Mouse (Mus musculus): ENCODE measurements around the gene Ctsj.
"Not testable (repeated sequence)": the region's sequence is repeated elsewhere in the genome, so short reads cannot be mapped to it uniquely, and the experiment has no call there.

The Ctsj gene

DNA sequence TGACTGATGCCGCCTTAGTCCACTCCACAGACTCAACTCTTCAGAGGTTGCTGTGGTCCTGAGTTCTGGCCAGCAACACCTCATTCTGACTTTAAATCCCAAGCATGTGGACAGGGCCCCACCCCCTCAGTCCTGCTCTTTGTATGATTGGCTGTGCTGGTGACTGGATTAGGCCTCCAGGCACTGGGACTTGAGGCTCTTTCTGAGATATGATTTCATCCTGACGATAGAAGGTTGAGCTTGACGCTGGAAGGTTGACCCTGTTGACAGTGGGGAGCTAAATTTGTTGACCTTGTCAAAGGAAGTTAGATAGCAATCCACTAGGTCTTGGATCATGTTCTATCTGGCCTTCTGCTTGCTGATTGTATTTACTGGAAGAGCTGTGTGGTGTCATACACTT is at the start of gene Ctsj:
Gene Ctsj (minus strand): TSS at position 101 of the 400 bp plus-strand sequence.
- DNase-seq = no peak

DNA sequence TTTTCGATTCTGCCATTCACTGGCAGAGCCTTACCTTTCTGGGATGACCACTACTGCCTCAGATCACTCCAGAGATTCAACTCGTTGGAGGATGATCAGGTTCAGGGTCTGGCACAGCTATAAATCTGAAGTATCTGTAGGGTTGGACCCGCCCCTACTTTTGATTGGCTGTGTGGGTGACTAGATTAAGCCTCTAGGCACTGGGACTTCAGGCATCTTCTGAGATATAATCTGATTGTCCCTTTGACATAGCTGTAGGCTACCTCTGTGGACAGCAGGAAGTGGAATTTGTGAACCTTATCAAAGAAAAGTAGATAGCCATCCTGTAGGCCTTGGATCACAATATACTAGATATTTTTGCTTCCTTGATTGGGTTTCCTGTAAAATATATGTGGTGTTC is 34.8 kb upstream of the Ctsj start, which contains the start of gene Ctsq:
Gene Ctsq (minus strand): TSS at position 101 of the 400 bp plus-strand sequence.
- DNase-seq = no peak

DNA sequence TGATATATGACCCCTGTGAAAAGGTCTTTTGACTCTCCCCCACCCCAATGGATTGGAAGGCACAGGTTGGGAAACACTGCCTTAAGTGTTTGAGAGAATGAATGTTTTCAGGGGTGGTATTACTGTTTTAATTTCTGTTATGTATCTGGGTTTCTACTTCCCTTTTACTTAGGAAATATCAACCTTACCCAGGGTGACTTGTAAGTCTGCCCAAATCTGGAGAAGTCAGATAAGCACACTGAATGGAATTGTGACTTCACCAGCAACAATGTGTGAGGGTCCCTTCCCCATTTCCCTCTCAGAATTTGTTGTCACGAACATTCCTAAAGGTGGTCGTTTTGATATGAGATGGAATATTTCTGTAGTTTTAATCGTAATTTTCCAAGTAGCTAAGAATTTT is 17.0 kb upstream of the Ctsj start:
- no peak for DNase-seq

DNA sequence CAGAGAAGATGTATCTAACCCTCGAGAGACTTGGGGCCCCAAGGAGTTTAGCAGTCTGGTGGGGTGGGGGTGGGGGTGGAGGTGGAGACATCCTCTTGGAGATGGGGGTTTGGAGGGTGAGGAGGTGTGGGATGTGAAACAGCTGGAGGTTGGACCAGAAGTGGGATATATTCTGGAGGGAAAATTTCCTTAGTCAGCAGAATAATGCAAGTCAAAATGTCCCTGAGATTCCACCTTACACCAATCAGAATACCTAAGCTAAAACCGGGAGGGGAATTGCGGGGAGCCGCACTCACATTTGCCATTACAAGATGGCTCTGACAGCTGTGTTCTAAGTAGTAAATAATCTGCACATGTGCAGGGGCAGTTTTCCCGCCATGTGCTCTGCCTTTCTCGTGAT is 16.1 kb upstream of the Ctsj start:
- DNase-seq = no peak

DNA sequence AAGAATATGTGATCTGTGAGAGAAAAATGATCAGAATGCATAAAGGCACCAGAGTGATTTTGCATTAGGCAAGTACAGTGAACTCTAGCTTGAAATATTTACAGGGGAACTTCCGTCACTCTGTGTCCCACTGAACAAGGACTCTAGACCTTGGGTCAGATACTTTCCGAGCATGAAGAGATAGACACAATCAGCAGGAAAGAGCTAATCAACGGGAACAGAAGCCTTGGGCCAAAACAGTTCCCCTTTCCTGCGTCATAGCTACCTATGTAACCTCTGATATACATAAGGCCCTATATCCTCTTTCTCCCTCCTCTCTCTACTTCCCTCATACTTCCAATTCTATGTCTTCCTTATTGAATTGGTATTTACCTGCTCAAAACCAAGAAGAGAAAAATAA is 4.4 kb upstream of the Ctsj start:
- DNase-seq = no peak

DNA sequence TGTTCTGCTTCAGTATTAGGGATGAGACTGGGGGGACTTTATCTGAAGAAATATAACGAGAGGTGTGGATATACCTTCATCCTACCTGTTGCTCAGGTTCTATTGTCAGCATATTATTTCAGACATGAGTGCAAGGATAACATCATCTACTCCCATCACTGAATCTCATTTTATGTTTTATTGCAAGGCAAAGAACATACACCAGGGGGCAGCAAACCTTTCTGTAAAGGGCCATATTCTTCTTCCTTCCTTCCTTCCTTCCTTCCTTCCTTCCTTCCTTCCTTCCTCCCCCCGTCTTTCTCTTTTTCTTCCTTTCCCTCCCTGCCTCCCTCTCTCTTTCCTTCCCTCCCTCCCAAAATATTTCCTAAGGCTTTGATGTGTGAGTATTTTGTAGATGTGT is 8.2 kb downstream of the Ctsj start:
- DNase-seq = no peak

DNA sequence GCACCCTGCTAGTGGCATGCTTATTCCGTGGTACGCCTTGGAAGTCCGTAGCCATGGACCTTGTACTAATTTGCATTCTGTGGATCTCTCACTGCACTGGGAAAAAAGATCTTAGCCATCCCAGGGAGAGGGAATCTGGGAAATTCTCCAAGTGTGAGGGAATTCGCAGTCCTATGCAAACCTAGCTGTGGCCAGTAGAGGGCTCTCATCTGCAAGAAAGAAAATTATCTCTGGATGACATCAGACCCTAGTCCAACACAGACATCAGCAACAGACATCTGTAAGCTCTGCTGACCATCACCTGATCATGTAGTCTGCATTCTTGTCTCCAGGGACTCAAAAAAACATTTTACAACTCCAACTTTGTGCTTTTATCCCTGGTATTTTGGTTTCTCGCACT is 18.8 kb downstream of the Ctsj start:
- DNase-seq = not testable (repeated sequence)

DNA sequence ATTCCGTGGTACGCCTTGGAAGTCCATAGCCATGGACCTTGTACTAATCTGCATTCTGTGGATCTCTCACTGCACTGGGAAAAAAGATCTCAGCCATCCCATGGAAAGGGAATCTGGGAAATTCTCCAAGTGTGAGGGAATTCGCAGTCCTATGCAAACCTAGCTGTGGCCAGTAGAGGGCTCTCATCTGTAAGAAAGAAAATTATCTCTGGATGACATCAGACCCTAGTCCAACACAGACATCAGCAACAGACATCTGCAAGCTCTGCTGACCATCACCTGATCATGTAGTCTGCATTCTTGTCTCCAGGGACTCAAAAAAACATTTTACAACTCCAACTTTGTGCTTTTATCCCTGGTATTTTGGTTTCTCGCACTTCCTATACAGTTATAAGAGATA is 33.4 kb downstream of the Ctsj start:
- DNase-seq = not testable (repeated sequence)

DNA sequence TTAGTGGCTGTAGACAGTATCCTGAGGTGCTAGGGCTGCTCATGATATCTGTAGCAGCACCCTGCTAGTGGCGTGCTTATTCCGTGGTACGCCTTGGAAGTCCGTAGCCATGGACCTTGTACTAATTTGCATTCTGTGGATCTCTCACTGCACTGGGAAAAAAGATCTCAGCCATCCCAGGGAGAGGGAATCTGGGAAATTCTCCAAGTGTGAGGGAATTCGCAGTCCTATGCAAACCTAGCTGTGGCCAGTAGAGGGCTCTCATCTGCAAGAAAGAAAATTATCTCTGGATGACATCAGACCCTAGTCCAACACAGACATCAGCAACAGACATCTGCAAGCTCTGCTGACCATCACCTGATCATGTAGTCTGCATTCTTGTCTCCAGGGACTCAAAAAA is 41.8 kb downstream of the Ctsj start:
- DNase-seq = not testable (repeated sequence)

DNA sequence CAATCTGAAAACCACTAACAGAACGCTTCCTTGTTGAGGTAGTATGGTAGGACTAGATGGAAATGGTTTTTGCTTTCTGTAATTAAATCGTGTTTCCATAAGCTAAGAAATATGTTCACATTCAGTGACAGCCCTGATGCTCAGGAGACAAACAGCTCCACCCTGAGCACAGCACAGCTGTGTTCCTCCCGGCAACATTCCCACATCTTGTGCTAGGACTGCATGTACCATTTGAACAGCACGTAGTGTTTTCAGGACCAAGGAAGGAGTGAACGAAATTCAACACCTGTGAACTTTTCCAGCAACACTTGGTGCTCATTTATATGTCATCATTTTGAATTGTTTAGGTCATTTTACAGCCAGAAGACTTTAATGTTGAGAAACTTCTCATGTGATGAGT is 44.1 kb downstream of the Ctsj start:
- DNase-seq = no peak

All from right cerebral cortex, adult 18-20 months (tissue).